7 mouse cellular contexts compared by ENCODE assay signal in the genomic region with DNA sequence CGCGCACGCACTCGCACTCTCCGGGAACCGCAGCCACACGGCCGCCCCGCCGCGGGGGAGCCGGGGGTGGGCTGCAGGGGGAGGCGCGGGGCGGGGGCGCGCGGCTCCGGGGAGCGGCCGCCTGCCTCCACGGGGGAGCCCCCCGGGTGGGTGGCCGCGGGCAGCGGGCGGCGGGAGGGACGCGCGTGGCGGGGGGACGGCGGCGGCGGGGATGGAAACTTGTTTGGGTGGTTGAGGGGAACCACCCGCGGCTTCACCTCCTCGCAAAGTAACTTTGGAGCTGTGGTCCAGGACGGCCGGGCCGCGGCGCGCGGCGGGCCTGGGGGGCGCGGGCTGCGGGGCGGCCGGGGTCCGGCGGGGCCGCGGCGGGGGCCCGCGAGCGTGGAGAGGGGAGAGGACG. TPM values are rescaled to one million over a fixed set of nuclear protein-coding genes. Genes with fewer than 3 reads are reported as not detected.
DNase-seq lines count a peak whose midpoint lies in the region; ATAC-seq lines count a peak whose summit lies in the region.

No protein-coding gene starts in this region.

- ATAC-seq in megakaryocyte, adult 5-6 weeks (ENCODE audit: poor library complexity, severe bottlenecking), result no peak
- no peak for ATAC-seq in liver, embryonic 11.5 days (replicated peaks; ENCODE audit: low FRiP score)
- ATAC-seq in stomach, embryonic 15.5 days (ENCODE audit: insufficient read depth, low FRiP score, low read depth), result 0 out of 2 replicates have a peak, but pooled peaks have one; percentile 1

- no peaks in the 10 kb centered on the region for H3K9me3 ChIP-seq in megakaryocyte, embryonic 14.5 days
- H3K9me3 ChIP-seq in forebrain, embryonic 10.5 days, result no peaks in the 10 kb centered on the region
- H3K9me3 ChIP-seq in liver, embryonic 11.5 days (ENCODE audit: control insufficient read depth, low read length), result no peaks in the 10 kb centered on the region
- no peaks in the 10 kb centered on the region for H3K9me3 ChIP-seq in stomach, embryonic 15.5 days

- H3K27me3 ChIP-seq in megakaryocyte, embryonic 14.5 days (replicated peaks), result no peaks in the 10 kb centered on the region
- no peaks in the 10 kb centered on the region for H3K27me3 ChIP-seq in forebrain, embryonic 10.5 days (ENCODE audit: poor library complexity, severe bottlenecking)
- no peaks in the 10 kb centered on the region for H3K27me3 ChIP-seq in liver, embryonic 11.5 days (replicated peaks; ENCODE audit: control insufficient read depth, insufficient read depth, low read length)
- no peaks in the 10 kb centered on the region for H3K27me3 ChIP-seq in stomach, embryonic 15.5 days (replicated peaks)

- H3K4me3 ChIP-seq in megakaryocyte, embryonic 14.5 days (replicated peaks), result peak overlapping the region; percentile 100
- H3K4me3 ChIP-seq in forebrain, embryonic 10.5 days, result peak overlapping the region; percentile 96
- H3K4me3 ChIP-seq in liver, embryonic 11.5 days (ENCODE audit: low read depth, low read length), result peak overlapping the region; percentile 93
- H3K4me3 ChIP-seq in stomach, embryonic 15.5 days (replicated peaks), result peak overlapping the region; percentile 88

- H3K9ac ChIP-seq in liver, embryonic 11.5 days (ENCODE audit: low read depth, low read length), result peak overlapping the region; percentile 97
- peak overlapping the region; percentile 66 for H3K9ac ChIP-seq in stomach, embryonic 15.5 days

- H3K36me3 ChIP-seq in megakaryocyte, embryonic 14.5 days (replicated peaks; ENCODE audit: low read length), result no peaks in the 10 kb centered on the region
- no peaks in the 10 kb centered on the region for H3K36me3 ChIP-seq in forebrain, embryonic 10.5 days (replicated peaks)
- no peaks in the 10 kb centered on the region for H3K36me3 ChIP-seq in liver, embryonic 11.5 days (ENCODE audit: control insufficient read depth, insufficient read depth, low read length)
- no peaks in the 10 kb centered on the region for H3K36me3 ChIP-seq in stomach, embryonic 15.5 days

- DNase-seq in forebrain, embryonic 10.5 days (ENCODE audit: extremely low spot score, low spot score), result no peak
- DNase-seq in liver, embryonic 11.5 days (ENCODE audit: low spot score), result no peak
- DNase-seq in thymus, adult 18-20 months, result no peak
- DNase-seq in thymus, postnatal 25 days, result no peak

- peaks cover 57% of the 10 kb centered on the region for H3K4me1 ChIP-seq in megakaryocyte, embryonic 14.5 days
- peaks cover 45% of the 10 kb centered on the region for H3K4me1 ChIP-seq in forebrain, embryonic 10.5 days
- peaks cover 42% of the 10 kb centered on the region for H3K4me1 ChIP-seq in liver, embryonic 11.5 days (replicated peaks; ENCODE audit: control insufficient read depth, insufficient read depth, low read length)
- H3K4me1 ChIP-seq in stomach, embryonic 15.5 days, result peaks cover 7% of the 10 kb centered on the region

- WGBS in forebrain, embryonic 10.5 days, result 2% methylated on average over 44 of the region's 61 CpGs
- under 1% methylated on average over 49 of the region's 61 CpGs for WGBS in liver, embryonic 11.5 days
- WGBS in stomach, embryonic 15.5 days, result under 1% methylated on average over 43 of the region's 61 CpGs

- peak overlapping the region; percentile 98 for H3K27ac ChIP-seq in forebrain, embryonic 10.5 days
- H3K27ac ChIP-seq in liver, embryonic 11.5 days (ENCODE audit: low read depth, low read length), result peak overlapping the region; percentile 92
- peak overlapping the region; percentile 95 for H3K27ac ChIP-seq in stomach, embryonic 15.5 days

- peak overlapping the region; percentile 83 for H3K4me2 ChIP-seq in liver, embryonic 11.5 days
- H3K4me2 ChIP-seq in stomach, embryonic 15.5 days, result peak overlapping the region; percentile 82

RNA-seq across cellular contexts. Expression of a gene that starts 1.2 kb away (rescaled TPM):
- polyA plus RNA-seq in megakaryocyte, embryonic 14.5 days (2012; ENCODE audit: insufficient read depth, low replicate concordance), result 15.0 TPM in 2 replicates
- 44.8 and 48.9 TPM in 2 replicates for total RNA-seq in megakaryocyte, adult 5-6 weeks (2015)
- 30.6 and 34.8 TPM in 2 replicates for total RNA-seq in megakaryocyte, adult 5-6 weeks (2017)
- polyA plus RNA-seq in forebrain, embryonic 10.5 days (2016; fragmentation: Nextera tagmentation; extraction: Ambion mirVana), result 140 and 149 TPM in 2 replicates
- polyA plus RNA-seq in liver, embryonic 11.5 days (2014; fragmentation: Nextera tagmentation; extraction: Ambion mirVana), result 110 and 113 TPM in 2 replicates
- 114 and 121 TPM in 2 replicates for polyA plus RNA-seq in stomach, embryonic 15.5 days (2015; fragmentation: Nextera tagmentation; extraction: Ambion mirVana)
